Mouse (Mus musculus): ENCODE results near the gene Atp8a2.

DNA sequence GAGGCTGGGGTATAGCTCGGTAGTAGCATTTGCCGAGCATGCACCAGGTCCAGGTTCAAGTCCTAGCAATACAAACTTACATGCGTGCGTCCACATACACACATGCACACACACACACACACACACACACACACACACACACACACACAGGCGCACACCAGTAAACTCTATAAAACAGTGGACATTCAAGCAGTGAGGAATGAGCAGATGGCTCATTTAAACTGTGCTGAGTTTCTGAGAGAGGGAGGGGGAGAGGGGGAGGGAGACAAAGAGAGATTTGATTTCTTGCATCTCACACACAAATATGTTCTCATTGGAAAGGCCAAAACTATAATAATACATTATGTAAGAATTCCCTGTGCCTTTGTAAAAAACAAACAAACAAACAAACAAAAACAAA is 980 bp downstream of the Atp8a2 start:
- TF ChIP-seq MYOG (IDR thresholded peaks at IDR 0.05; ENCODE audit: control insufficient read depth in 1 of 3, insufficient read depth in 1 of 3, insufficient read length in 2 of 3, low read depth in 2 of 3): no peak
- TF ChIP-seq POLR2A (IDR thresholded peaks at IDR 0.05; ENCODE audit: insufficient read length, low read depth): no peak
- TF ChIP-seq SRF (IDR thresholded peaks at IDR 0.05; ENCODE audit: control insufficient read depth, insufficient read length, low read depth): no peak
- TF ChIP-seq MAX (IDR thresholded peaks at IDR 0.05; ENCODE audit: low read depth): no peak
- TF ChIP-seq USF1 (IDR thresholded peaks at IDR 0.05; ENCODE audit: low read depth): no peak
- TF ChIP-seq POLR2AphosphoS2 (IDR thresholded peaks at IDR 0.05; ENCODE audit: insufficient read length, low read depth): no peak
- no peak for TF ChIP-seq REST (IDR thresholded peaks at IDR 0.05; ENCODE audit: insufficient read depth, insufficient read length)
- no peak for TF ChIP-seq TCF3 (IDR thresholded peaks at IDR 0.05; ENCODE audit: insufficient read length, low read depth)
- TF ChIP-seq CEBPB (IDR thresholded peaks at IDR 0.05; ENCODE audit: insufficient read depth, poor library complexity, severe bottlenecking): no peak
- TF ChIP-seq MYOD1 (IDR thresholded peaks at IDR 0.05; ENCODE audit: control insufficient read depth in 1 of 3, insufficient read length in 2 of 3, low read depth in 2 of 3): no peak

Data from myocyte (in vitro differentiated cells).